Mouse (Mus musculus) adrenal gland, adult (tissue): ENCODE measurements around the gene Eif3a.
A peak's percentile ranks its signal among the peaks of the same experiment; 100 is the strongest.

Source experiments
- DNase-seq, 2 experiments: peaks; one replicate each; pipeline ENCODE4 v3.0.0; 2022 to 2023; ENCODE audit warnings: low spot score in 1 of 2; ENCODE audit not compliant: inconsistent age in 2 of 2

Eif3a gene

DNA sequence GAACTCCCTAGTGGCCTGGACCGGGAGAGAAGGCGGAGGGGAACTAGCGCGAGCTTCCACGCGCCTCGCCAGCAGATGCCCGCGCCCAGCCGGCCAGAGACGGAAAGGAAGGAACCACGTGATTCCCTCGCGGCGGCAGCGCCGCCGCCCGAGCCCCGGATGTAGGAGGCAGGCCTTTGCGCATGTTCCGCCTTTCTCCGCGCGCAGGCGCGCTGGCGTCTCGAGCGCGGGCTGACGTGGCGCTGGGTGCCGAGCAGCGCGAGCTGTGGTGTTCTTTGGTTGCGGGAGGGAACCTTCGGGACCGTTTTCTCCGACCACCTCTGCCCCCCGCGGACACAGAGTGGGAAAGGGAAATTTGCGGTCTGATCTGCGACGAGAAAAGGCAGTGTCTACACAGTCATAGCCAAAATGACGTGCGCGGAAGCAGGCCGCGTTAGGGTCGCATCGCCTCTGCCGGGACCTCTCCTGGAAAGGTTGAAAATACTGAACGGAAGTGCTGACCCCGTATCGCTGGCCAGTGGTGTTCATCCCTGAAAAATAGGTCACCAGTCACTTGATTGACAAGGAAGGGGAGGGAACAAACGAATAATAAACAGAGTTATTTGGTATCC lies at the start of gene Eif3a:
Gene Eif3a, minus strand, starts transcription at position 108 of the 611 bp plus-strand sequence.
- DNase-seq, result peak; percentile 96 to 98

DNA sequence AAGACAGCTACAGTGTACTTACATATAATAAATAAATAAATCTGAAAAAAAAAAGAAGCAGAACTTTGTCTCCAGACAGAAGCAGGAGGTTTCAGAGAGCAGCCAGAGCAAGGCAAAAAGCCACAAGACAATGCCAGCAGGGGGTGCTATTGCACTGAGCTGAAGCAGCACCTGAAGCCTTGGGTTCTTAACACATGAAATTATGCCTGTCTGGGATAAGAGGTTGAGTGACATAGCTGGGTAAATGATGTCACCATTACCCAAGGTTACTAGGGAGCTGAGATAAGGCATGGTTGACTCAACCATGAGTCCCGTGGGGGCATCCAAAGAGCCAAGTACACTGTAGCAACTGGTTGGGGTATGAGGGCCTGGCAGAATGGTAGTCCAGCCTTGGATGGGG lies 47.3 kb upstream of the Eif3a start:
- peak; percentile 90 to 96 for DNase-seq

DNA sequence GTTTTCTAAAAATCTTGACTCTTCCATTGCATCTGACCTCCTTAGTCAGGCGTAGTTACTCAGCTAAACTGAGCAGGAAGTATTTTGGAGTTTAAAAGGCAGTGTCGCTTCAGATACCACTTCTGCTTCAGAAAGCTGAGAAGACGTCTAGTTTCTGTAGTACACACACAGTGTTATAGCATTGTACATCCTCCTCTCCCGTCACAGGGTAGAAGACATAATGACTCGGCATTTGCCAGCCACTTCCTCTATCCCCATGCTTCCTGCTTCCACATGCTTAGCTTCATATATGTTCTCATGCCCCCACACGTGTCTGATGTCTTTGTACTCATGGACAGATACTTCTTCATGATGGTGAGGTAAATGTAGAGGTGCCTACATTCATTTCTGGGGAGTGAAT lies 28.2 kb upstream of the Eif3a start:
- DNase-seq, result no peak

DNA sequence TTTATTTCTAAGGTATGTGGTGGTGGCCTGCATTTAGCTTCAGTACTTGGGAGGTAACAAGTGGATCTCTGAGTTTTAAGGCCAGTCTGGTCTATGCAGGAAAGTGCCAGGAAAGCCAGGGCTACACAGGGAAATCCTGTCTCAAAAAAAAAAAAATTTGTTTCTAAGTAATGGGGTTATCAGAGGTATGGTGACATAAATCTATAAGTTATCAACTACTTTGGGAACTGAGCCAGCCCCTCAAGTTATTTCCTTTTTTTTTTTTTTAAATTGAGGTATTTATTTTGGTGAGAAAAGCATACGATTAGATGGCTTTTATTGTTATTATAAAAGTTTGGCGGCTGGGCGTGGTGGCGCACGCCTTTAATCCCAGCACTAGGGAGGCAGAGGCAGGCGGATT lies 22.7 kb upstream of the Eif3a start:
- no peak for DNase-seq

DNA sequence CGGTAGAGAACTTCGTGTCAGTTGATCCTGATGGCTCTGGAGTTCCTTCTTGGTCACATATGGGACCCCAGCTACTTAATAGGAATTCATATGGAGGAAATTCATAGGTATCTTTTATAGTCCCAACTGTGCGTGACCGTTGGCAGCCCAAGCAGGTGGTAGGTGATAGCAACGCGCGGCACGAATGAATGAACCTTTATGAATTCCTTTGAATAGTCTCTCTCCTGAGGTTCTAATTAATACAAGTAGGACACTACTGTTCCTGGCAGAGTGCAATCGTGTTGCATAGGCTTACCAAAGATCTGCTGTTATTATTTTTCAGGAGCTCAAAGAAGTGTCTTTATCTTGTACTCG lies 21.6 kb upstream of the Eif3a start:
- no peak for DNase-seq

DNA sequence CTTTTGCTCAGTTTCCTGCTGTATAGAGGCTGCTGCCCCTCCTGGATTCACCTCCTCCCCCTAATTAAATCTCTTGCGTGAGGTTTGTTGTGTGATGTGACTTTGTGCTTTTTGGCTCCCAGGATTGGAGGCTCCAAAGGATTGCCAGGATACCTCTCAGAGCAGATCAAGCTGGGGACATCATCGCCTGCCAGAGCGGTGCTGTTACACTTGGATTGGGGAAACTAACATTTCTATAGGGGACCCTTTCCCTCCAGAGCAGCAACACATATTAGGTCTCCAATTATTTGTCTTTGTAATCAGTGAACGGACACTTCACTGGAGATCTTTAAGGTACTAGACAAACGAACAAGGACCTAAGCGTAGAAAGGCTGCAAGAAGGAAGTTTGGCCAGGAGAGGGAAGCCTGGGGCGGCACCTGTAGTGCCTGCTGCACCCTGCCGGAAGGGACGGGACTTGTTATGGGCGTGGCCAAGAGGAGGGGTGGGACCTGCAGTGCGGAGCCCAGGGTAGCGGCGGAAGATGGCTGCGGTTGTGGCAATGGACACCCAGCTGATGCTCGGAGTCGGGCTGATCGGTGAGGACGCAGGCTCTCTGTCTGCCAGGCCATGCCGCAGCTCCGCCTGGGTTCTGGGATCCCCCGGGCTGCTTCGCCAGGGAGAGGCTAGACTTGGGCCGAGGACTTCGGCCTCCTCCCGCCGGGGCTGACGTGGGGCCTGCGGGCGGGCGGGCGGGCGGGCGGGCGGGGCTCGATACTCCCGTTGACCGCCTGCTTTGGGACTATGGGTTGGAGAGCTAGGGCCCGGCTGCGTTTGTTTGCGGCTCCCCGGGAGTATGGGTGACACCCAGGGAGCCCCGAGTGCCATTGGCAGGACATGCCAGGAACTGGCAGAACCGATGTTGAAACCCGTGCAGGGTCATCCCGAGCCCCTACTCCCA lies 20.9 kb upstream of the Eif3a start, which contains the start of gene Fam45a:
Gene Fam45a, plus strand, starts transcription at position 488 of the 938 bp plus-strand sequence.
- DNase-seq, result peak; percentile 93 to 98

DNA sequence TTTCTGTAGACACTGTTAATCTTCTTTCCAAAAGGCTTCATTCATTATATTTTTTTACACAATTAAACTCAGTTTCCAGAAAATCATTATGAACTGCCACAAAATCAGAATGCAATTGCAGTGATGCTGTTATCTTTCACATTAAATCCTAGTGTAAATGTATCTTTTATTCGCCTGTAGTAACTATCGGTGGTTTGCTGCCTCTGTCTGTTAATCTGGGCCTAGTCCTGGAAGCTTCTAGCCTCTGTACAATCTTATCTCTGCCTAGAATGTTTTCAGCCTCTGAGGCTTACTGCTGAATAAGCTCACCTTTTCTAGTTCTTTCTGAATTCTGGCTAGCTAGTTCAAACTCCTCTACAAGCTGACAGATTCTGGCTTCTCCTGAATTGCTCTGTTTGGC lies 19.5 kb upstream of the Eif3a start:
- no peak for DNase-seq

DNA sequence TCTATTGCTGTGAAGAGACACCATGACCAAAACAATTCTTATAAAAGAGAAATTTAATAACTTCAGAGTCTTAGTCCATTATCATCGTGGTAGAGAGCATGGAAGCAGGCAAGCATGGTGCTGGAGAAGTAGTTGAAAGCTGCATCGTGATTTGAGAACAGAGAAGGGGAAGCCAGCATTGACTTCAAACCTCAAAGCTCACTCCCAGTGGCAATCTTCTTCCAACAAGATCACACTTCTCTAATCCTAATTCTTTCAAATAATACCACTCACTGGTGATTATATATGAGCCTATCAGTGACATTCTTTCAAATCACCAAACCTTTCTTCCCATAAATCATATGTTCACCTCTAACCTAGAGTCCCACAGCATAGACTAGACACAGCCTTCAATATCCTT lies 14.4 kb upstream of the Eif3a start:
- no peak for DNase-seq

DNA sequence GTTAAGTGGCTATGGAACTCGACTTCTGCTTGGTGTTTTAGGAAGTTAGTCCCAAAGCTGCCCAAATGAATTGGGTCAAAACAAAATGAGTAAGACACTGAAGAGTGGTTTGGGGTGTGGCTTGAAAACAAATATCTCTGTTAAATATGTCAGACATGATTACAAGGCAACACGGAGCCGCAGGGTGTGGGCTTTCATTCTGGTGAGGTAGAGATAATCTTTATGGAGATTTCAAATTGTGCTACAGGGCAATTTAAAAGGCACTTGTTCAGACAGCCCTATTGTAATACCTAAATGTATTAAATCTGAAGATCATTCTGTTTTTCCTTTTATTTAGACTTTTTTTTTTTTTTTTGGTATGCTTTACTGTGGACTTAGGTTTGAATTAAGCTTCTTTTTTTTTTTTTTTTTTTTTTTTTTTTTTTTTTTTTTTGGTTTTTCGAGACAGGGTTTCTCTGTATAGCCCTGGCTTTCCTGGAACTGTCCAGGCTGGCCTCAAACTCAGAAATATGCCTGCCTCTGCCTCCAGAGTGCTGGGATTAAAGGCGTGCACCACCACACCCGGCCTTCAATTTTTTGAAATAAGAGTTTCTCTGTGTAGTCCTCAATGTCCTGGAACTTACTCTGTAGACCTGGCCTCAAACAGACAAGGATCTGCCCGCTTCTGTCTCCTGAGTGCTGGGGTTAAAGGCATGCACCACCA lies 9.6 kb upstream of the Eif3a start:
- no peak for DNase-seq

DNA sequence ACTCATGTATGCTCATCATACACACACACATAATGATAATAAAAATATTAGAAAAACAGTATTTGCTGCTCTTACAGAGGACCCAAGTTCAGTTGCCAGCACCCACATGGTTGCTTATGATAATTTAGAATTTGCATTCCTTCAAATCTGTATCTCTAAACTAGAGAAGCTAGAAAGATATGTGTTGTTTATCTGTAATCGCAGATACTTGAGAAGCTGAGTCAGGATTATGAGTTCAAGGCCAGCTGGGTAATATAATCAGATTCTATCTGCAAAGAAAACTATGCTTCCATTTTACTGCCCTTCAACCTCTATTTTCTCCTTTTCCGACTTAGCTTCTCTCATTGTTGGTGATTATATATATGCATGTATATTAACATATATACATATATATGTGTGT lies 7.0 kb upstream of the Eif3a start:
- DNase-seq, result no peak

DNA sequence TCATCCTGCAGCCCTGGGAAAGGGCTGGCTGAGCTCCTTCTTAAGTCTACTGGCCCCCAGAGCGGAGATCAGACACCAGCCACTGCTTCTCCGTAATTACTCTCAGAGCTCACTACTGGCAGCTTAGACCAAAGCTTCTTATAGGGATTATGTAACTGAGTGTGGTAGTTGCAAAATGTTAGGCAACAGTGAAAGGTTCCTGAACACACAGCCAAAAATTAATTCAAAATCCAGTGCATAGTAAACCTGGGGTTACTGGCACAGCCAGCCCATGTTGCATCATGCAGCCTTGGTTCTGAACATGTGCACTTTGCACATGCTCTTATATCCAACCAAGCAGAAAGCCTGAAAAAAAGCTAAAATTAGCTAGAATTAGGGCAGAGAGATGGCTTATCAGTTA lies 4.8 kb upstream of the Eif3a start:
- DNase-seq, result peak; percentile 41 to 79

DNA sequence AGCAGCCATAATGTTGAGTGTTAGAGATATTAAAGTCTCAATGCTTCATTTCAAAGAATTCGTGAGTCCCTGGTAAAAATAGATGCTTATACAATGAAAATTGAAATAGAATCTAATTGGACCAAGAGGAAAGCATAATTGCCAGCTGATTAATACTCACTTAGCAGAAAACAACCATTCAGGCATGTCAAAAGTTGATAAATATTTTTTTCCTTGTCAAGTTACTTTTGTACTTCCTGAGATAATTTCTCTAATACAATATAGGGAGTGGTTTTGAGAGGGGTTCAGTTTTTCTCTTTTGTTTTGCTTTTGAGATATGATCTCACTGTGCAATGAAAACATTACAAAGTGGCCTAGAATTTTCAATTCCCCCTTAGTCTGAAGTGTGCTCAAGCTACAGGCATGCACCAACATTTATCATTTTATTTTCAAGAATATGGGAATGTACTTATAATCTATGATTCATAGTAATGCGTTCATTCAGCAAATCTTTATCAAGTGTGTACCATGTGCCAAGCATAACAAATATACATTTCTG lies 2.8 kb upstream of the Eif3a start:
- DNase-seq, result no peak

DNA sequence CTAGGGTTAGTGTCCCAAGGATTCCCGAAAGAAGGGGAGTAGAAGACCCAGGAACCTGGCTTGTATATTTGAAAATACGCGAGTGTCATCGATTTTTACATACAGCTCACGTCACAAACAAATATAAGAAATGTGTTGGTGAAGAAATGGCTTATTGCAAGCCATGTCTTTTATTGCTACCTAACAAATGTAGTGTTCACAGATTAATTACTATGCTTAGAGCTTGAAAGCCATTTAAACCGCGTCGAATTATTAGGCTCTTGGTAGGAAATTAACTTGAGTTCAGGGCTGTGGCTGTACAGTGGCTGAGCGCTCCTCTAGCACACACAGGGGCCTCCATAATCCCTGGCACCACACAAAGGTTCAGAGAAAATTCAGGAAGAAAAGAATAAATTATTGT lies 706 bp upstream of the Eif3a start:
- no peak for DNase-seq

DNA sequence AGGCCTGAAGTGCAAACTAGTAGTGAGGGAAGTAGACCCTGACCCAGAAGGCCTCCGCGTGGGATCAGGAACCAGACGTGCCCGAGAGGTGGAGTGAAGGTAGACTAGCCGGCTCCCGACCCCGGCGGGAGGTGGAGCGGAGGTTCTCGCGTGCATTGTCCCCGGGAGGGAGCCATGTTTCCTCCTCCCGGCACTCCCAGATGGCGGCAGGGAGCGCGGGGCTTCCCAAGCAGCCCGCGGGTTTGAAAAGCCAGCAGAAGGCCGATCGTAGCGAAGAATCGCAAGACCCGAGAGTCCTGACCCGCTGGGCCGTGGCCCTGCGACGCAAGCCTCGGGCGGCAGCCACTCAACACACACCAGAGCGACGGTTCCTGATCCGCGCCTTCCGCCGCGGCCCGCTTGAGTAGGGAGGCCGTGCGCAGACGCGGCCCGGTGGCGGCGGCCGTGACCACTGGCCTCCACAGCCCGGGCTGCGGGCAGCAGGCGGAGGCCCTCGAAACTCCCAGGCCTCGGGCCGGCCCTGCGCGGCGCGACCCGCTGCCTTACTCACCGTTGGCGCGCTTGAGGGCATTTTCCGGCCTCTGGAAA lies 445 bp downstream of the Eif3a start:
- DNase-seq, result peak; percentile 69 to 89

DNA sequence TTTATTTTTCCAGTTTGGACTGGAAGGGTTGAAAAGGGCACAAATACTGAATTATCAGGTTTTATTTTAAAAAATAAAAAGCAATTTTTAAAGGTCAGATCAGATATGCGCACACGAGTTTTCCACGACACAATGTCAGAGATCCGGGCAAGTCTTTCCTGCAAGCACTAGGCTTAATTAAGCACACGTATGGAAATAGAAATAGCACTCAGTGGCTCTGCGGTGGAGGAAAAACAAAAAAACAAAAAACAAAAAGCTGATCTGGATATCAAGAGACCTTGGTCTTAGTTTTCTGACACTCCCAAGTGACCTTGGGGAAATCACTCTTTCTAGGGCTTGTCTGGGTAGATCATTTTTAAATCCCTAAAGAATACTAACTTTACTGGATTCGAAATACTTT lies 1.0 kb downstream of the Eif3a start:
- peak in 1 of 2 experiments; percentile 38 for DNase-seq

DNA sequence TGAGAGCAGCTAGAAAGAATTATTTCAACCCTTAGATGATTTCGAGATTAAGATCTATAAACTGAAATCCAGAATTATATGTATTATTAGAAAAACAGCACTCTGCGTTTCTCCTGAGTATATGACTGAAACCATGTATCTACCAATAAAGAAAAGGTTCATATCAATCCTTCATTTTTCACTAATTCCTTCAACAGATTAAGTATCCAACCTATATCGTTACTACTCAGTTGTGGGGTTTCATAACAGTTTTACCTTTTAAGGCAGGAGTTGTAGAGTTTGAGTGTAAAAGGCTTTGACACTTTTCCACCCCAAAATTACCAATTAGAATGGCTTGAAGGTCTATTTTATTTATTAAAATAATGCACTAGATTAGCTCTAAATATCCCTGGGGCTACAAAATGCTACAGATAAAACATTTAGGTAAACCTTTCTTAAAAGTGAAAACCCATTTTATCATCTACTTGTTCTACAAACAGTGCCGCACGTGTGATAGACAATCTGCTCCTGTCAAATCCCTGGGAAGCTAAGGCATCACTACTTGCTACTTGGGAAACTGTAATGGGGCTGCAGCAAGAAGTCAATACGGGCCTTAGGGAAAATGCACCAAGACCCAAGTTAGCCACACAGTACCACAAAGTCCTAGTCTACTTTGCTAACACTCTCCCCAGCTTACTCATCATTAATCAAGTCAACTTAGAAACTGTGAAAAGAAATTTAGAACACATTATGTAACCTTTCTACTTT lies 2.1 kb downstream of the Eif3a start:
- DNase-seq, result peak in 1 of 2 experiments; percentile 51

DNA sequence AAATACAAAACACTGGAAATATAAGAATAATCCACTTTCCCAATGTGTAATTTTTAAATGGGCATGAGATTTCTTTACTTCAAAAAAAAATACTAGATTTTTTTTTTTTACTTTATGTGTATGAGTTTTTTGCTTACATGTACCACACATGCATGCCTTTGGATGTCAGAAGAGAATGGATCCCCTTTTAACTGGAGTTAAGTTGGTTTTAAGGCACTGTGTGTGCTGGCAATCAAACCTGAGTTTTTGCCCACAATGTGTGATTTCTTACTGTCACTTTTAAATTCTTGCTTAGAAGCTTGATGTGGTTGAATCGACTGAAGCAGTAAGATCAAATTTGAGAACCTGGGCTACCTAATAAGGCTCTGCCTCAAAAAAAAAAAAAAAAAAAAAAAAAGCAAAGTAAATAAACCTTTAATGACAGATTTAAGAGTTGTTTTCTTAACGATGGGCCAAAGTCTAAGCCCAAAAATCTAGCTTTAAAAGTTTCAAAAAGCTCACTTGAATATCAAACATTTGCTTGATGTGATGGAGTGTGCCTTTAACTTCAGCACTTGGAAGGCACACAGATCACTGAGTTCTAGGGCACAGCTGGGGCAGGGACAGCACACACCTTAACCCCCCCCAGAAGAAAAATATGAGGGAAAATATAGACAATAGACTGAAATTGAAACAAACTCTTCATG lies 2.9 kb downstream of the Eif3a start:
- DNase-seq, result no peak

DNA sequence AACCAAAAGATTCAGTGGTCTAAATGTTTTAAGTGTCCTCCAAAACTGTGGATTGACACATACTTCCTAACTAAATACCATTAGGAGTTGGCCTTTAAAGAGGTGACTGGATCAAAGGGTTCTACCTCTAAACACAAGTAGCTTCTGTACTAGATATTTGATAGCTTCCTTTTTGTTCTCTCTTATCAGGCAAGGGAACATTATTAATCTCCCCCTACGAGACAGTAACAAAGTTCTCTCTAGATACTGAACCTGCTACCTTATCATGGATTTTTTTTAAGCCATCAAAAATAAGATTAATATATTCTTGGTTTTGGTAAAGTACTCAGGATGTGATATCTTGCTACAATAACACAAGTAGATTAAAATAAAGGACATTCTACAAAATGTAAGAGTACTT lies 5.7 kb downstream of the Eif3a start:
- no peak for DNase-seq

DNA sequence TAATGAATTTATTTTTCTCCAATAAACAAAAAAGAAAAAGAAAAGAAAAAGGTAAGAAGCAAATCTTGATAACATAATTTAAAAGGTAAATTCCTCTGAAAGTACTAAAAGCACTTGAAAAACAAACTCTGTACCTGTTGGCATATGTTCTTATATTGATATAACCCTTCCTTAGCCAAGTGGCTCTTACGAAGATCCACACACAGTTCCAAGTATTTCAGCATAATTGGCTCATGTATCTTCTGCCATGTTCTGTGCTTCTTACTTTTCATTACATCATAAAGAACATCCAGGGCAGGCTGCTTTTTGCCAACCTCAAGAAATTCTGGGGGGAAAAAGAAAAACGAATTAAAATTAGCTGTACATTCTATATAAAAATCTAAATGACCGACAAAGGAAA lies 8.4 kb downstream of the Eif3a start:
- no peak for DNase-seq

DNA sequence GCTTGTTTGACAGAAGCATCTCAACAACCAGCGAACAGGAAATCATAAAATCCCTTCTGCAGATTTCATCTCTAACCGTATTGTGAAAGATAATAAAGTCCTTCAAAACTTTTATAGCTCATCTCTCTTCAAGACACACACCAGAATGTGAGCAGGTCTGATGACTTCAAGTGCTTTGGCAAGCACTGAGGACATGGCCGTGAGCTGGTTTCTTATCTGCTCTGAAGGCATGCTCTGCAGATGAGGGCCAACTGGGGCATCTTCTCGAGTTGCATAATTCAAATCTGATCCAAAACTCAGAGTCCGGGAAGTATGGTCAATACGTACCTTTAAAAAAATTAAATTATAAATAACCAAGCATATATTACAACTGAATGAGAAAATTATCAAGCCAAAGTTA lies 17.1 kb downstream of the Eif3a start:
- DNase-seq, result peak; percentile 49 to 78
